Mouse (Mus musculus): ENCODE results near the gene Ccdc62.

- TF ChIP-seq POLR2A (IDR thresholded peaks at IDR 0.05; ENCODE audit: control insufficient read depth, low read depth, low read length) (no peak), CTCF (IDR thresholded peaks at IDR 0.05; ENCODE audit: control insufficient read depth, insufficient read depth, insufficient replicate concordance, low read depth, low read length) (no peak)
Observed at GRCm38 (mm10) chr5:123981250-123981554, 50.7 kb downstream of the Ccdc62 start.
